Mouse (Mus musculus): ENCODE data around the gene Oprm1.

GRCm38 (mm10) chr10:7074231-7074630, 315.9 kb downstream of the Oprm1 start:
- no peak for TF ChIP-seq CTCF (IDR thresholded peaks at IDR 0.05; ENCODE audit: low read depth)
- TF ChIP-seq EP300 (IDR thresholded peaks at IDR 0.05; ENCODE audit: low read depth) = no peak

Measured in heart, postnatal 0 days (tissue).